Mouse (Mus musculus) frontal cortex, postnatal 10 days (tissue): ENCODE data around the gene Abi3.

Source experiments
- DNase-seq, 2 experiments: peaks; one replicate each; pipeline ENCODE4 v3.0.0; 2022; ENCODE audit warnings: low spot score in 2 of 2, mixed read lengths in 1 of 2

Abi3 gene

GRCm38 (mm10) chr11:95825625-95826024 lies 16.7 kb downstream of the Abi3 start:
- no peak for DNase-seq

GRCm38 (mm10) chr11:95824877-95825243 lies 17.4 kb downstream of the Abi3 start:
- peak in 1 of 2 experiments; percentile 45 for DNase-seq

- peak; percentile 77 to 89 for DNase-seq
Observed at GRCm38 (mm10) chr11:95824071-95824876, 18.0 kb downstream of the Abi3 start, which contains the start of gene Phospho1. Phospho1 (plus strand) TSS chr11:95824499.

GRCm38 (mm10) chr11:95822437-95822836 lies 19.8 kb downstream of the Abi3 start:
- no peak for DNase-seq

- no peak for DNase-seq
Observed at GRCm38 (mm10) chr11:95821511-95821910, 20.8 kb downstream of the Abi3 start.

- no peak for DNase-seq
Observed at GRCm38 (mm10) chr11:95819138-95819537, 23.1 kb downstream of the Abi3 start.

- no peak for DNase-seq
Observed at GRCm38 (mm10) chr11:95815412-95815811, 26.9 kb downstream of the Abi3 start.

- DNase-seq = no peak
Observed at GRCm38 (mm10) chr11:95814857-95815256, 27.4 kb downstream of the Abi3 start.

GRCm38 (mm10) chr11:95814101-95814500 lies 28.2 kb downstream of the Abi3 start:
- DNase-seq = no peak

- no peak for DNase-seq
Observed at GRCm38 (mm10) chr11:95812224-95812623, 30.1 kb downstream of the Abi3 start.

GRCm38 (mm10) chr11:95811741-95812140 lies 30.5 kb downstream of the Abi3 start:
- no peak for DNase-seq

- DNase-seq = no peak
Observed at GRCm38 (mm10) chr11:95810828-95811227, 31.4 kb downstream of the Abi3 start.

GRCm38 (mm10) chr11:95809603-95810002 lies 32.7 kb downstream of the Abi3 start:
- DNase-seq = no peak

GRCm38 (mm10) chr11:95808448-95809011 lies 33.7 kb downstream of the Abi3 start:
- DNase-seq = no peak

- no peak for DNase-seq
Observed at GRCm38 (mm10) chr11:95807884-95808283, 34.4 kb downstream of the Abi3 start.

GRCm38 (mm10) chr11:95805527-95805926 lies 36.7 kb downstream of the Abi3 start:
- no peak for DNase-seq

- DNase-seq = no peak
Observed at GRCm38 (mm10) chr11:95805010-95805409, 37.3 kb downstream of the Abi3 start.

GRCm38 (mm10) chr11:95795582-95795981 lies 46.7 kb downstream of the Abi3 start:
- no peak for DNase-seq

- no peak for DNase-seq
Observed at GRCm38 (mm10) chr11:95794201-95794600, 48.1 kb downstream of the Abi3 start.

- DNase-seq = no peak
Observed at GRCm38 (mm10) chr11:95792950-95793509, 49.2 kb downstream of the Abi3 start.

- peak; percentile 22 to 54 for DNase-seq
Observed at GRCm38 (mm10) chr11:95791787-95792186, 50.5 kb downstream of the Abi3 start.

- DNase-seq = no peak
Observed at GRCm38 (mm10) chr11:95789451-95789891, 52.8 kb downstream of the Abi3 start.

- DNase-seq = no peak
Observed at GRCm38 (mm10) chr11:95786511-95786910, 55.8 kb downstream of the Abi3 start.
